26 mouse cellular contexts compared by ENCODE assay signal in genomic region chr19:3307175-3307949, GRCm38 (mm10). TPM values are rescaled to one million over a fixed set of nuclear protein-coding genes. Genes with fewer than 3 reads are reported as not detected.
DNase-seq lines count a peak whose midpoint lies in the region; ATAC-seq and TF ChIP-seq lines count a peak whose summit lies in the region.
"Had no signal": no experiment of that assay in that cellular context is flagged by ENCODE, and none has a peak within 500 bp of the region (broad histone marks: within the 10 kb centered on the region; RNA-seq: fewer than 3 reads in every experiment).

No protein-coding gene starts in this region.

- ATAC-seq in kidney, embryonic 16.5 days (ENCODE audit: low FRiP score, low TSS enrichment) = 0 out of 2 replicates have a peak, but pooled peaks have one; percentile 15
- ATAC-seq: forebrain, embryonic 13.5 days; liver, postnatal 0 days; midbrain, embryonic 15.5 days had no signal

- H3K36me3 ChIP-seq in kidney, embryonic 16.5 days (ENCODE audit: insufficient read depth, low read length) = no peaks in the 10 kb centered on the region
- H3K36me3 ChIP-seq in E14TG2a.4 (ENCODE audit: insufficient read depth, low read length) (no peaks in the 10 kb centered on the region), ES-E14 (ENCODE audit: control insufficient read depth, insufficient read depth, low read length, poor library complexity, severe bottlenecking) (no peaks in the 10 kb centered on the region)
- no peaks in the 10 kb centered on the region for H3K36me3 ChIP-seq in small intestine, adult 2 months (ENCODE audit: control insufficient read depth, insufficient read depth, low read length)
- H3K36me3 ChIP-seq: kidney, embryonic 15.5 days; midbrain, embryonic 15.5 days had no signal

- no peak for DNase-seq in kidney, adult 18-20 months
- no peak for DNase-seq in ES-E14 (ENCODE audit: low read depth, low spot score)
- no peak for DNase-seq in lung, postnatal 25 days (ENCODE audit: low spot score)
- DNase-seq in adrenal gland, postnatal 10 days = no peak
- DNase-seq: adrenal gland, postnatal 25 days; B cell, adult 2 months; cerebellum, adult 9-10 months; gastrocnemius, postnatal 36 days; kidney, postnatal 4 days; layer of hippocampus, adult 9-11 months; left cerebral cortex, postnatal 4 days; liver, postnatal 0 days; lung, postnatal 36 days; right cerebral cortex, postnatal 14 days; spleen, adult 18-20 months; thymus, adult 18-20 months; thymus, postnatal 36 days had no signal

- H3K4me1 ChIP-seq in kidney, embryonic 16.5 days (ENCODE audit: insufficient read depth, low read length) = no peaks in the 10 kb centered on the region
- H3K4me1 ChIP-seq in E14TG2a.4 (replicated peaks; ENCODE audit: low read depth, low read length) (peaks cover 10% of the 10 kb centered on the region), ES-E14 (ENCODE audit: control insufficient read depth in 2 of 2, insufficient read depth in 2 of 2, low read length in 2 of 2, poor library complexity in 1 of 2) (peaks cover 1 to 4% of the 10 kb centered on the region in 2 experiments; a peak in 1 of 4 replicates)
- peaks cover 8% of the 10 kb centered on the region for H3K4me1 ChIP-seq in small intestine, adult 2 months (ENCODE audit: control insufficient read depth, insufficient read depth, insufficient read length, low read length)
- H3K4me1 ChIP-seq: forebrain, embryonic 13.5 days; midbrain, embryonic 15.5 days had no signal

- no peak for TF ChIP-seq POLR2A in small intestine, adult 2 months (IDR thresholded peaks at IDR 0.05; ENCODE audit: low read depth, low read length)

- TF ChIP-seq CTCF in E14TG2a.4 (conservative IDR thresholded peaks at IDR 0.05; ENCODE audit: low read length) = no peak
- no peak for TF ChIP-seq CTCF in small intestine, adult 2 months (IDR thresholded peaks at IDR 0.05; ENCODE audit: extremely low read depth, insufficient read length, insufficient replicate concordance, low read depth, low read length)

- H3K4me3 ChIP-seq in kidney, embryonic 16.5 days (ENCODE audit: low read length) = no peak overlapping the region
- H3K4me3 ChIP-seq in E14TG2a.4 (replicated peaks; ENCODE audit: low read length) (peak overlapping the region; percentile 66), ES-E14 (ENCODE audit: insufficient read depth in 1 of 2, low read depth in 1 of 2, low read length in 2 of 2, poor library complexity in 1 of 2, severe bottlenecking in 1 of 2) (peak overlapping the region; percentile 16 to 44; a peak in 1 of 4 replicates)
- no peak overlapping the region for H3K4me3 ChIP-seq in small intestine, adult 2 months (ENCODE audit: low read depth, low read length)
- H3K4me3 ChIP-seq: forebrain, embryonic 13.5 days; kidney, embryonic 15.5 days; megakaryocyte, embryonic 14.5 days; midbrain, embryonic 15.5 days; myocyte had no signal

- WGBS in kidney, embryonic 16.5 days = 51% methylated on average over 16 of the region's 16 CpGs
- 58% methylated on average over 16 of the region's 16 CpGs for WGBS in small intestine, adult 2 months

- H3K9ac ChIP-seq in kidney, embryonic 16.5 days (replicated peaks; ENCODE audit: low read length) = no peak overlapping the region
- peak overlapping the region; percentile 47 for H3K9ac ChIP-seq in ES-E14 (ENCODE audit: insufficient read depth, low read depth, low read length, poor library complexity, severe bottlenecking)
- H3K9ac ChIP-seq: forebrain, embryonic 13.5 days; kidney, embryonic 15.5 days; liver, postnatal 0 days; midbrain, embryonic 15.5 days had no signal

- H3K9me3 ChIP-seq in kidney, embryonic 16.5 days (ENCODE audit: low read length) = no peaks in the 10 kb centered on the region
- H3K9me3 ChIP-seq in E14TG2a.4 (ENCODE audit: low read length) = peaks cover 9% of the 10 kb centered on the region
- no peaks in the 10 kb centered on the region for H3K9me3 ChIP-seq in ES-E14 (ENCODE audit: control insufficient read depth, insufficient read depth, low read depth, low read length)
- H3K9me3 ChIP-seq: forebrain, embryonic 13.5 days; kidney, embryonic 15.5 days; midbrain, embryonic 15.5 days had no signal

- no peak overlapping the region for H3K4me2 ChIP-seq in kidney, embryonic 16.5 days (replicated peaks; ENCODE audit: low read depth, low read length)
- H3K4me2 ChIP-seq: forebrain, embryonic 13.5 days; kidney, embryonic 15.5 days; liver, embryonic 11.5 days; midbrain, embryonic 15.5 days had no signal

- no peak overlapping the region for H3K27ac ChIP-seq in kidney, embryonic 16.5 days (ENCODE audit: low read length)
- no peak overlapping the region for H3K27ac ChIP-seq in ES-E14 (ENCODE audit: insufficient read depth, low read depth, low read length, poor library complexity, severe bottlenecking)
- peak overlapping the region; percentile 86 for H3K27ac ChIP-seq in small intestine, adult 2 months (ENCODE audit: insufficient read depth, low read depth, low read length)
- H3K27ac ChIP-seq: forebrain, embryonic 13.5 days; kidney, embryonic 15.5 days; midbrain, embryonic 15.5 days had no signal

- in situ Hi-C loops in ES-E14 (cut with MboI; ENCODE audit: low sequenced_read_pairs in 2 of 2, unreplicated experiment in 2 of 2) = no loop called here

- H3K27me3 ChIP-seq in kidney, embryonic 16.5 days (ENCODE audit: insufficient read depth, low read length) = no peaks in the 10 kb centered on the region
- H3K27me3 ChIP-seq in E14TG2a.4 (ENCODE audit: insufficient read depth, low read length) = peaks cover 36% of the 10 kb centered on the region
- H3K27me3 ChIP-seq in small intestine, adult 2 months (ENCODE audit: control insufficient read depth, insufficient read depth, low read length) = no peaks in the 10 kb centered on the region
- H3K27me3 ChIP-seq: kidney, embryonic 15.5 days; midbrain, embryonic 15.5 days had no signal

TF ChIP-seq in ES-E14, 5 proteins besides CTCF, POLR2A, EP300 and RAD21:
- TF ChIP-seq ZNF384 (IDR thresholded peaks at IDR 0.05; ENCODE audit: low read depth, low read length) = no peak
- no peak for TF ChIP-seq HCFC1 (IDR thresholded peaks at IDR 0.05; ENCODE audit: borderline replicate concordance, insufficient read depth, low read length)

RNA-seq across cellular contexts. Expression of gene Cpt1a, which starts 14.8 kb away (rescaled TPM):
- 44.5 and 46.4 TPM in 2 replicates for polyA plus RNA-seq in kidney, embryonic 16.5 days (2015; fragmentation: Nextera tagmentation; extraction: Ambion mirVana)
- total RNA-seq in ES-E14 (2012; rRNA removed) = 15.7 and 29.9 TPM in 2 replicates
- polyA plus RNA-seq in small intestine, adult 2 months (2012; rRNA removed) = 40.5 and 92.1 TPM in 2 replicates
- total RNA-seq in adrenal gland, postnatal 10 days (2021) = 100 to 1,000 TPM; 173 to 277 TPM

RNA-seq across cellular contexts. Expression of gene Ighmbp2, which starts 24.5 kb away (rescaled TPM):
- polyA plus RNA-seq in kidney, embryonic 16.5 days (2015; fragmentation: Nextera tagmentation; extraction: Ambion mirVana) = 11.2 and 11.6 TPM in 2 replicates
- 13.2 and 15.8 TPM in 2 replicates for total RNA-seq in ES-E14 (2012; rRNA removed)
- polyA plus RNA-seq in small intestine, adult 2 months (2012; rRNA removed) = 2.3 and 5.1 TPM in 2 replicates
- 1 to 10 TPM; 5.8 to 8.4 TPM for total RNA-seq in adrenal gland, postnatal 10 days (2021)

RNA-seq across cellular contexts. Expression of gene Mrpl21, which starts 24.7 kb away (rescaled TPM):
- 117 and 125 TPM in 2 replicates for polyA plus RNA-seq in kidney, embryonic 16.5 days (2015; fragmentation: Nextera tagmentation; extraction: Ambion mirVana)
- total RNA-seq in ES-E14 (2012; rRNA removed) = 94.5 and 105 TPM in 2 replicates
- polyA plus RNA-seq in small intestine, adult 2 months (2012; rRNA removed) = 29.0 and 34.3 TPM in 2 replicates
- 10 to 100 TPM; 82.2 to 91.3 TPM for total RNA-seq in adrenal gland, postnatal 10 days (2021)

Comparison
In these comparisons a context has a peak if more than half of its experiments do, and no peak if none do; other contexts are left out.
1. H3K4me3 ChIP-seq: peak in E14TG2a.4 (single experiment) and ES-E14 (2 of 2); none in kidney, embryonic 16.5 days (single experiment) and small intestine, adult 2 months (single experiment).